Mouse (Mus musculus): ENCODE results near the gene Nemp1. TPM values are rescaled to one million over a fixed set of nuclear protein-coding genes. Genes with fewer than 3 reads are reported as not detected.
"Not testable (repeated sequence)": the region's sequence is repeated elsewhere in the genome, so short reads cannot be mapped to it uniquely, and the experiment has no call there.

Gene Nemp1
- total and polyA plus RNA-seq, 2 experiments from 2014 or later = 1.4 to 3.2 TPM

DNA sequence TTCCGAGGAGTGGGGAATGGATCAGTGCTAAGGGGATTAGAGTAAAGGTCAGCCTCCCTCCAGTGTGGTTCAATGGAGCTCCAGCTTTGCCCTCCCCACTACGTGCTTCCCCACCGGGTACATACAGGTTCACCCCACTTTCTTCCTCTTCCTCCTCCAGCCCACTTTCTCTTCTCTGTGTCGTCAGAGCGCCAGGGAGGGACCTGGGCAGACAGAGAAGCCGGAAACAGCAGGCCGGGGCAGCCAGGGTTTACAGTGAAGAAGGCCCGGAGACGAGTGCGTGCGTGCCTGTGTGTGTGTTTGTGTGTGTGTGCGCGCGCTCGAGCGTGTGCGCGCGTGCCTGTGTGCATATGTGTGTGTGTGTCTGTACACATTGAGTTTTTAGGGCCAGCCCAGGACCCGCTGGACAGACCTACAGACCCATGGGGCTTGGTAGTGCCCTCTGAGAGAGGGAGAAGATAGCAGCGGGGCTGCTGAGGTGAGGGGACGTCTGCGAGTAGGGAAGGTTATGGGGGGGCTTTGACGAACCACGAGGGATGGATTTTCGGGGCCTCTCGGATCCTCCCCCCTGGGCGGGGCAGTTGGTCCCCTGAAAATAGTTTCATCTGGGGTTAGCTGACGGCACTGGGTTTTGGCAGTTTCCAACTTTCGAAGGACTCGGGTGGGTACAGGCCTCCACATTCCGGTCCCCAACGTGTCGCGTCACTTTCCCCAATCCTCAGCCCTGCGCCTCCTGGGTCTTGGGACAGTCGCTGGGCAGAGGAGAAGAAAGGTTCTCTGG is 23.7 kb upstream of the Nemp1 start, which contains the start of gene Stat6:
Stat6 (plus strand) TSS at position 215 of the 781 bp plus-strand sequence.
- Histone ChIP-seq H3K9ac (replicated peaks; ENCODE audit: low read length, poor library complexity, severe bottlenecking) (0 out of 2 replicates have a peak within 1 kb of the TSS, but pooled peaks have one; percentile 5), H3K4me2 (ENCODE audit: low read depth, low read length, poor library complexity, severe bottlenecking) (peak within 1 kb of the TSS; percentile 48), H3K4me1 (ENCODE audit: insufficient read depth, low read length) (no peaks in the 10 kb centered on the region), H3K9me3 (ENCODE audit: low read length) (no peaks in the 10 kb centered on the region), H3K4me3 (ENCODE audit: low read depth, low read length) (peak within 1 kb of the TSS; percentile 30), H3K27me3 (ENCODE audit: insufficient read depth, low read length) (peaks cover 24% of the 10 kb centered on the region), H3K27ac (ENCODE audit: low read depth, low read length) (peak within 1 kb of the TSS; percentile 39; the same call in 1 of the 2 replicates), H3K36me3 (ENCODE audit: insufficient read depth, low read length) (no peaks in the 10 kb centered on the region)
- 6% methylated on average over 36 of the region's 37 CpGs for WGBS
- no peak for TF ChIP-seq CTCF (IDR thresholded peaks at IDR 0.05)
- DNase-seq (ENCODE audit: low spot score) = no peak
- 0 out of 2 replicates have a peak, but pooled peaks have one; percentile 34 for ATAC-seq (ENCODE audit: low FRiP score)

DNA sequence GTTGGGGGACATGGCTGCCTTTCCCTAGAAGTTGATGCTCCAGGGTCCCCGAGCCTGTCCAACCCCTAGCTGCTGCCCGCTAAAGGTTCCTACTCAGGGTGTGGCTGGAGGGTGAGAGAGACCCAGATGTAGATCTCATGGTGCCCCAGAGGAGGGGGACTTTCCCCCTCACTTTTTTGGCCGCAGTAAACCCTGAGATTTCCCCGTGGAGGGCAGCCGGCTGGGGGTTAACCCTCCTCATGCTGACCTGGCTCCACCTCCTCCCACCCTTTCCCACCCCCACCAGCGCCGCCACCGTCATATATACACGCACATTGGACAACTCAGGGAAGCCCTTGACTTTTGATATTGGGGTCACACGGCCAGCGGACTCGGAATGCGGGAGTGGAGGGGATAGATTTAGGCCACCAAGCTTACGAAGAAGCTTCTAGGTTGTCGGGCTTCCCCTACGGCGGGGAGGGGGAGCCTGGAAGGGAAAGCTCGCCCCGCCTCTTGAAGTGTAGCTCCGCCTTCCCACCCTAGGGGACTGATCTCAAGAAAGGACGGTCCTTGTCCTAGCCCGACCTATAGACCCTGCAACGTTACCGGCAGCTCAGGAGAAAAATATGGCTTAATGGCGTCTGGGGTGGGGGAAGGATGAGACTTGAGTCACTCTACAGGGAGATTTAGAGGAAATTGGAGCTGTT is 23.0 kb upstream of the Nemp1 start:
- peak; percentile 34; the same call in 1 of the 2 replicates for ATAC-seq (ENCODE audit: low FRiP score)

GRCm38 (mm10) chr10:127645791-127646190 is 20.9 kb upstream of the Nemp1 start:
- Histone ChIP-seq H3K4me2 (ENCODE audit: low read depth, low read length, poor library complexity, severe bottlenecking) (no peak overlapping the region), H3K27me3 (ENCODE audit: insufficient read depth, low read length) (peaks cover 20% of the 10 kb centered on the region), H3K4me1 (ENCODE audit: insufficient read depth, low read length) (no peaks in the 10 kb centered on the region), H3K27ac (ENCODE audit: low read depth, low read length) (no peak overlapping the region), H3K9ac (replicated peaks; ENCODE audit: low read length, poor library complexity, severe bottlenecking) (no peak overlapping the region), H3K4me3 (ENCODE audit: low read depth, low read length) (no peak overlapping the region), H3K9me3 (ENCODE audit: low read length) (no peaks in the 10 kb centered on the region), H3K36me3 (ENCODE audit: insufficient read depth, low read length) (no peaks in the 10 kb centered on the region)
- TF ChIP-seq CTCF (IDR thresholded peaks at IDR 0.05) = no peak
- DNase-seq (ENCODE audit: low spot score) (no peak), ATAC-seq (ENCODE audit: low FRiP score) (no peak)
- WGBS = 26% methylated on average over 2 of the region's 2 CpGs

More for the DNA sequence above, 23.0 kb upstream of the Nemp1 start:
- no peak for DNase-seq (ENCODE audit: low spot score)
- H3K9me3 ChIP-seq (ENCODE audit: low read length) = no peaks in the 10 kb centered on the region
- TF ChIP-seq CTCF (IDR thresholded peaks at IDR 0.05) = no peak
- peak overlapping the region; percentile 48 for H3K4me2 ChIP-seq (ENCODE audit: low read depth, low read length, poor library complexity, severe bottlenecking)
- H3K4me3 ChIP-seq (ENCODE audit: low read depth, low read length) = peak overlapping the region; percentile 30
- 0 out of 2 replicates have a peak overlapping the region, but pooled peaks have one; percentile 9 for H3K27ac ChIP-seq (ENCODE audit: low read depth, low read length)
- no peak overlapping the region for H3K9ac ChIP-seq (replicated peaks; ENCODE audit: low read length, poor library complexity, severe bottlenecking)
- no peaks in the 10 kb centered on the region for H3K36me3 ChIP-seq (ENCODE audit: insufficient read depth, low read length)
- H3K4me1 ChIP-seq (ENCODE audit: insufficient read depth, low read length) = no peaks in the 10 kb centered on the region
- WGBS = 3% methylated on average over 25 of the region's 25 CpGs
- peaks cover 24% of the 10 kb centered on the region for H3K27me3 ChIP-seq (ENCODE audit: insufficient read depth, low read length)

- Histone ChIP-seq H3K27ac (ENCODE audit: low read depth, low read length) (no peak overlapping the region), H3K27me3 (ENCODE audit: insufficient read depth, low read length) (no peaks in the 10 kb centered on the region), H3K4me1 (ENCODE audit: insufficient read depth, low read length) (no peaks in the 10 kb centered on the region), H3K4me2 (ENCODE audit: low read depth, low read length, poor library complexity, severe bottlenecking) (peak overlapping the region; percentile 20; the same call in 1 of the 2 replicates), H3K4me3 (ENCODE audit: low read depth, low read length) (peak overlapping the region; percentile 10; the same call in 1 of the 2 replicates), H3K9me3 (ENCODE audit: low read length) (no peaks in the 10 kb centered on the region), H3K9ac (replicated peaks; ENCODE audit: low read length, poor library complexity, severe bottlenecking) (no peak overlapping the region), H3K36me3 (ENCODE audit: insufficient read depth, low read length) (no peaks in the 10 kb centered on the region)
- no peak for TF ChIP-seq CTCF (IDR thresholded peaks at IDR 0.05)
- no peak for ATAC-seq (ENCODE audit: low FRiP score)
- no peak for DNase-seq (ENCODE audit: low spot score)
- 52% methylated on average over 21 of the region's 21 CpGs for WGBS
Measured at GRCm38 (mm10) chr10:127652906-127653638, 13.6 kb upstream of the Nemp1 start.

- no peak for TF ChIP-seq CTCF (IDR thresholded peaks at IDR 0.05)
- Histone ChIP-seq H3K4me1 (ENCODE audit: insufficient read depth, low read length) (no peaks in the 10 kb centered on the region), H3K9ac (replicated peaks; ENCODE audit: low read length, poor library complexity, severe bottlenecking) (no peak overlapping the region), H3K27me3 (ENCODE audit: insufficient read depth, low read length) (no peaks in the 10 kb centered on the region), H3K9me3 (ENCODE audit: low read length) (no peaks in the 10 kb centered on the region), H3K4me2 (ENCODE audit: low read depth, low read length, poor library complexity, severe bottlenecking) (no peak overlapping the region), H3K36me3 (ENCODE audit: insufficient read depth, low read length) (no peaks in the 10 kb centered on the region), H3K27ac (ENCODE audit: low read depth, low read length) (no peak overlapping the region), H3K4me3 (ENCODE audit: low read depth, low read length) (no peak overlapping the region)
- WGBS = 83% methylated on average over 16 of the region's 16 CpGs
- DNase-seq (ENCODE audit: low spot score) = no peak
- no peak for ATAC-seq (ENCODE audit: low FRiP score)
Measured at GRCm38 (mm10) chr10:127654970-127655579, 11.6 kb upstream of the Nemp1 start.

GRCm38 (mm10) chr10:127657617-127658016 is 9.1 kb upstream of the Nemp1 start:
- not testable (repeated sequence) for H3K4me3 ChIP-seq (ENCODE audit: low read depth, low read length); H3K4me2 ChIP-seq (ENCODE audit: low read depth, low read length, poor library complexity, severe bottlenecking)

More at GRCm38 (mm10) chr10:127657617-127658016, 9.1 kb upstream of the Nemp1 start:
- not testable (repeated sequence) for H3K9ac ChIP-seq (replicated peaks; ENCODE audit: low read length, poor library complexity, severe bottlenecking); H3K4me1 ChIP-seq (ENCODE audit: insufficient read depth, low read length); ATAC-seq (ENCODE audit: low FRiP score); H3K9me3 ChIP-seq (ENCODE audit: low read length); DNase-seq (ENCODE audit: low spot score); H3K27ac ChIP-seq (ENCODE audit: low read depth, low read length); H3K36me3 ChIP-seq (ENCODE audit: insufficient read depth, low read length)
- H3K27me3 ChIP-seq (ENCODE audit: insufficient read depth, low read length) = peaks cover 19% of the 10 kb centered on the region
- WGBS = 59% methylated on average over 6 of the region's 6 CpGs
